Mouse (Mus musculus) cerebellum, adult 2 months (tissue): ENCODE data around the gene Trmt61a. TPM values are rescaled to one million over a fixed set of nuclear protein-coding genes. Genes with fewer than 3 reads are reported as not detected.

ENCODE experiments used
- DNase-seq, 2 experiments: peaks; one replicate each; pipeline ENCODE4 v3.0.0; 2021
- H3K27ac ChIP-seq: fragments of 200-500 bp; 2 replicates; pipeline ENCODE4 v1.5.1; 2012; ENCODE audit warnings: low read length, control low read depth, inconsistent platforms; ENCODE audit not compliant: insufficient read depth
- H3K27me3 ChIP-seq: fragments of 200-500 bp; 2 replicates; pipeline ENCODE4 v1.6.1; 2012; ENCODE audit warnings: inconsistent platforms, mild to moderate bottlenecking, low read length, moderate library complexity; ENCODE audit not compliant: control insufficient read depth, insufficient read depth
- H3K4me1 ChIP-seq: fragments of 200-500 bp; 2 replicates; pipeline ENCODE4 v1.6.1; 2011; ENCODE audit warnings: low read length; ENCODE audit not compliant: control insufficient read depth, insufficient read depth
- H3K4me3 ChIP-seq: fragments of 200-500 bp; replicated peaks from 2 replicates; pipeline ENCODE3; 2011; ENCODE audit warnings: mild to moderate bottlenecking, low read depth, low read length, control low read depth; ENCODE audit not compliant: insufficient read depth
- CTCF ChIP-seq: fragments of 200-500 bp; IDR thresholded peaks from 2 replicates; pipeline ENCODE4 v1.5.1; 2011; ENCODE audit warnings: low read depth, mild to moderate bottlenecking, control low read depth, low read length, moderate library complexity, borderline replicate concordance; ENCODE audit not compliant: insufficient read depth
- POLR2A ChIP-seq: fragments of 200-500 bp; IDR thresholded peaks from 2 replicates; pipeline ENCODE4 v1.6.1; 2011; ENCODE audit warnings: low read length, control low read depth, borderline replicate concordance; ENCODE audit not compliant: insufficient read depth
- WGBS: fragments of 180-500 bp; shearing (Covaris S2); methylation state at CpG from one replicate; pipeline ENCODE4 v1.1.7; 2018; 5-methylcytosine and 5-hydroxymethylcytosine counted together
- polyA plus RNA-seq: library from polyadenylated mRNA; depleted of rRNA; stranded (reverse); fragments of >200 nt; gene quantifications from 2 replicates; pipeline ENCODE4 v1.2.3, GENCODE M21; 2012

Gene Trmt61a
- polyA plus RNA-seq, 1 experiment: 14.2 TPM

- Histone ChIP-seq H3K4me1 (peaks cover 48% of the 10 kb centered on the region), H3K4me3 (no peak overlapping the region), H3K27ac (peak overlapping the region; percentile 86), H3K27me3 (no peaks in the 10 kb centered on the region)
- DNase-seq: no peak
- no peak for TF ChIP-seq CTCF
- no peak for TF ChIP-seq POLR2A
- WGBS: 9% methylated on average over 2 of the region's 2 CpGs
These were observed 10.1 kb downstream of the Trmt61a start for GRCm38 (mm10) chr12:111688069-111688428.

GRCm38 (mm10) chr12:111689426-111689825 lies 11.5 kb downstream of the Trmt61a start:
- TF ChIP-seq CTCF (no peak), POLR2A (no peak)
- H3K27me3 ChIP-seq: no peaks in the 10 kb centered on the region
- H3K27ac ChIP-seq: peak overlapping the region; percentile 26; the same call in 1 of the 2 replicates
- DNase-seq: peak; percentile 47 to 55
- H3K4me1 ChIP-seq: peaks cover 54% of the 10 kb centered on the region
- 26% methylated on average over 11 of the region's 11 CpGs for WGBS
- H3K4me3 ChIP-seq: no peak overlapping the region

GRCm38 (mm10) chr12:111691346-111691872 lies 13.5 kb downstream of the Trmt61a start:
- Histone ChIP-seq H3K27ac (peak overlapping the region; percentile 18; the same call in 1 of the 2 replicates), H3K4me1 (peaks cover 66% of the 10 kb centered on the region), H3K4me3 (no peak overlapping the region), H3K27me3 (no peaks in the 10 kb centered on the region)
- TF ChIP-seq POLR2A (no peak), CTCF (no peak)
- peak in 1 of 2 experiments; percentile 47 for DNase-seq
- WGBS: 36% methylated on average over 5 of the region's 5 CpGs

GRCm38 (mm10) chr12:111692899-111693298 lies 15.0 kb downstream of the Trmt61a start:
- Histone ChIP-seq H3K27me3 (no peaks in the 10 kb centered on the region), H3K27ac (no peak overlapping the region; the same call in 1 of the 2 replicates), H3K4me1 (peaks cover 56% of the 10 kb centered on the region), H3K4me3 (no peak overlapping the region)
- DNase-seq: peak in 1 of 2 experiments; percentile 16
- TF ChIP-seq CTCF (no peak), POLR2A (no peak)
- 82% methylated on average over 5 of the region's 5 CpGs for WGBS

GRCm38 (mm10) chr12:111693341-111694270 lies 15.7 kb downstream of the Trmt61a start:
- Histone ChIP-seq H3K27ac (peak overlapping the region; percentile 57), H3K4me3 (no peak overlapping the region), H3K4me1 (peaks cover 56% of the 10 kb centered on the region), H3K27me3 (no peaks in the 10 kb centered on the region)
- WGBS: 55% methylated on average over 18 of the region's 18 CpGs
- peak; percentile 55 to 70 for DNase-seq
- TF ChIP-seq CTCF (no peak), POLR2A (no peak)

GRCm38 (mm10) chr12:111694271-111694781 lies 16.4 kb downstream of the Trmt61a start:
- 27% methylated on average over 12 of the region's 12 CpGs for WGBS
- no peak for DNase-seq
- H3K4me3 ChIP-seq: no peak overlapping the region
- H3K4me1 ChIP-seq: peaks cover 54% of the 10 kb centered on the region
- TF ChIP-seq POLR2A: no peak
- peak overlapping the region; percentile 57; the same call in 1 of the 2 replicates for H3K27ac ChIP-seq
- H3K27me3 ChIP-seq: no peaks in the 10 kb centered on the region

GRCm38 (mm10) chr12:111694880-111695804 lies 17.2 kb downstream of the Trmt61a start:
- peak; percentile 50 to 63 for DNase-seq

GRCm38 (mm10) chr12:111696239-111696638 lies 18.3 kb downstream of the Trmt61a start:
- Histone ChIP-seq H3K4me1 (peaks cover 50% of the 10 kb centered on the region), H3K27me3 (no peaks in the 10 kb centered on the region), H3K4me3 (no peak overlapping the region), H3K27ac (peak overlapping the region; percentile 17)
- WGBS: 1% methylated on average over 6 of the region's 6 CpGs
- peak; percentile 86 to 87 for DNase-seq
- TF ChIP-seq CTCF (peak; percentile 87), POLR2A (no peak)

More at GRCm38 (mm10) chr12:111694880-111695804, 17.2 kb downstream of the Trmt61a start:
- H3K27ac ChIP-seq: peak overlapping the region; percentile 52
- H3K4me1 ChIP-seq: peaks cover 52% of the 10 kb centered on the region
- no peaks in the 10 kb centered on the region for H3K27me3 ChIP-seq
- H3K4me3 ChIP-seq: no peak overlapping the region
- 56% methylated on average over 13 of the region's 13 CpGs for WGBS
- TF ChIP-seq CTCF (no peak), POLR2A (no peak)
